Mouse (Mus musculus) E14TG2a.4 (cell line): Measurements from ENCODE around the gene Runx1.

ENCODE experiments used
- CTCF ChIP-seq: conservative IDR thresholded peaks from 2 replicates; pipeline ENCODE4 v1.5.1; 2014; ENCODE audit warnings: low read length
- NANOG ChIP-seq: IDR thresholded peaks from 2 replicates; pipeline ENCODE4 v1.6.1; 2014; ENCODE audit warnings: borderline replicate concordance, low read length, mixed read lengths

DNA sequence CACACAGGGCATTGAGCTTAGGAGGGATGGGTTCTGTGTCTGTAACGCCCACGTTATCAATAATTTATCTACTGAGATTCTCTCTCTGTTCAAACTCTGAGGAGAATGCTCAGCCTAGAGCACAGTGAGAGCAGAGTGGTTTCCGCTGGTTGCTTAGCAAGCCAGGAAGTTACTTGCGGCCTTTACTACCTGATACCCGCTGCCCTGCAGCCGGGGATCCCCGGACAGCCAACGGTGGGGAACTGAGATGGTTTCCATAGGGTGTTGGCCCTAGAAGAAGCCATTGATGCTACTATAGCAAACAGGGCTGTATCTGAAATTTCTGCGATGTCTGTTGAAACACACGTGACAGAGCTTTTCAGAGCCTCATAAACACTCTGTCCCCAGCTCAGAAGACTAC, 250.2 kb downstream of the Runx1 start:
- TF ChIP-seq CTCF (no peak), NANOG (no peak)
